Comparison of ENCODE assay signal across 25 mouse cellular contexts in the genomic region with DNA sequence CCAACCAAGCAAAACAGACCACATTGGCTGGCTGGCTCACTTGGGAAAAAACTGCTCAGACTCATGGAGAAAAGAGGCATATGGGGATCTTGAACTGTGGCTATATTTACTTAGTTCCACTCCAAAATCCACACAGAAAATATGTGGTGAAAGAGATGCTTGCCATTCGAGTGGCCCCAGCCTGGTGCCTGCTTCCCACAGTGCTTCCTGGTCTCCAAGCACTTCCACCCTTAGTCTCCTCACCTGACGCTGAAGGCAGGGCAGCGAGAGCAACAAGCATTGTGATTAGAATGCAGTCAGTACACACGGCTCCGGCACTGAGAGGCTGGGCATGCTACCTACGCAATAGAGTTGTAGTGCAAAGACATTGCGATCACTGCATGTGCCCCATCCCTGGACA.
"Had no signal": no experiment of that assay in that cellular context is flagged by ENCODE, and none has a peak within 500 bp of the region (broad histone marks: within the 10 kb centered on the region; RNA-seq: fewer than 3 reads in every experiment).

No protein-coding gene starts in this region.

- H3K9me3 ChIP-seq: heart, embryonic 10.5 days; heart, embryonic 12.5 days; hindbrain, embryonic 10.5 days; hindbrain, embryonic 12.5 days; intestine, embryonic 15.5 days; limb, embryonic 10.5 days; limb, embryonic 12.5 days had no signal

- DNase-seq: gastrocnemius, adult 2 months; gastrocnemius, postnatal 10 days; gastrocnemius, postnatal 25 days; heart, adult 18-20 months; heart, postnatal 10 days; heart, postnatal 4 days; kidney, adult 18-20 months; kidney, adult 8-10 months; kidney, postnatal 10 days; kidney, postnatal 25 days; kidney, postnatal 4 days had no signal

- ATAC-seq: forebrain, embryonic 16.5 days; hindbrain, embryonic 16.5 days; inflammation-experienced regulatory T-cells, adult 6 months; intestine, embryonic 15.5 days; intestine, postnatal 0 days had no signal

- H3K4me3 ChIP-seq: gastrocnemius, adult 2 months; heart, embryonic 10.5 days; heart, embryonic 12.5 days; hindbrain, embryonic 10.5 days; hindbrain, embryonic 12.5 days; intestine, embryonic 15.5 days; layer of hippocampus, adult 2 months; left cerebral cortex, adult 2 months; limb, embryonic 10.5 days; limb, embryonic 12.5 days had no signal

- H3K9ac ChIP-seq: heart, embryonic 12.5 days; hindbrain, embryonic 12.5 days; hindbrain, embryonic 14.5 days; intestine, embryonic 15.5 days; limb, embryonic 12.5 days had no signal

- H3K36me3 ChIP-seq: heart, embryonic 10.5 days; heart, embryonic 12.5 days; intestine, embryonic 15.5 days; limb, embryonic 10.5 days; limb, embryonic 12.5 days had no signal

- H3K27me3 ChIP-seq: hindbrain, embryonic 12.5 days; intestine, embryonic 15.5 days; limb, embryonic 12.5 days had no signal

- H3K4me1 ChIP-seq: heart, embryonic 10.5 days; heart, embryonic 12.5 days; intestine, embryonic 15.5 days had no signal

- H3K27ac ChIP-seq: gastrocnemius, adult 2 months; heart, embryonic 10.5 days; hindbrain, embryonic 10.5 days; hindbrain, embryonic 12.5 days; hindbrain, embryonic 14.5 days; intestine, embryonic 15.5 days; layer of hippocampus, adult 2 months; left cerebral cortex, adult 2 months; limb, embryonic 10.5 days; limb, embryonic 12.5 days had no signal

- H3K4me2 ChIP-seq: heart, embryonic 12.5 days; hindbrain, embryonic 12.5 days; hindbrain, embryonic 14.5 days; intestine, embryonic 15.5 days; limb, embryonic 12.5 days had no signal
